Mouse (Mus musculus) neural tube, embryonic 14.5 days (tissue): ENCODE data around the gene Strn3. TPM values are rescaled to one million over a fixed set of nuclear protein-coding genes. Genes with fewer than 3 reads are reported as not detected.
"Not testable (repeated sequence)": the region's sequence is repeated elsewhere in the genome, so short reads cannot be mapped to it uniquely, and the experiment has no call there.

ENCODE experiments used
- ATAC-seq: fragments of 200-750 bp; cut with Nextera tagmentation; 2 replicates; pipeline ENCODE4 v1.8.0; 2017; ENCODE audit warnings: low read depth, mild to moderate bottlenecking, moderate TSS enrichment, moderate library complexity
- H3K27ac ChIP-seq: fragments of 300-500 bp; sonication (generic); 2 replicates; pipeline ENCODE4 v1.5.1; 2014; ENCODE audit warnings: low read depth, mild to moderate bottlenecking, control low read depth, low read length, moderate library complexity, mixed read lengths
- H3K27me3 ChIP-seq: fragments of 300-500 bp; sonication (generic); 2 replicates; pipeline ENCODE4 v1.6.1; 2014; ENCODE audit warnings: low read length; ENCODE audit not compliant: control insufficient read depth, insufficient read depth
- H3K36me3 ChIP-seq: fragments of 300-500 bp; sonication (generic); 2 replicates; pipeline ENCODE4 v1.6.1; 2014; ENCODE audit warnings: low read length, mixed read lengths; ENCODE audit not compliant: control insufficient read depth, insufficient read depth
- H3K4me1 ChIP-seq: fragments of 300-500 bp; sonication (generic); 2 replicates; pipeline ENCODE4 v1.6.1; 2014; ENCODE audit warnings: low read length; ENCODE audit not compliant: control insufficient read depth, insufficient read depth
- H3K4me2 ChIP-seq: fragments of 300-500 bp; sonication (generic); 2 replicates; pipeline ENCODE4 v1.6.1; 2014; ENCODE audit warnings: mild to moderate bottlenecking, low read depth, low read length, control low read depth
- H3K4me3 ChIP-seq: fragments of 300-500 bp; sonication (generic); 2 replicates; pipeline ENCODE4 v1.5.1; 2014; ENCODE audit warnings: low read depth, low read length, control low read depth, mixed read lengths
- H3K9ac ChIP-seq: fragments of 300-500 bp; sonication (generic); replicated peaks from 2 replicates; pipeline ENCODE4 v1.6.1; 2014; ENCODE audit warnings: low read depth, mild to moderate bottlenecking, control low read depth, low read length, mixed read lengths
- H3K9me3 ChIP-seq: fragments of 300-500 bp; sonication (generic); 2 replicates; pipeline ENCODE4 v1.6.1; 2016; ENCODE audit warnings: low read length; ENCODE audit not compliant: control insufficient read depth
- WGBS: fragments of 180-500 bp; shearing (Covaris S2); extraction: QIAGEN DNeasy Blood & Tissue Kit; methylation state at CpG from one replicate; pipeline ENCODE4 v1.1.7; 2014; 5-methylcytosine and 5-hydroxymethylcytosine counted together
- polyA plus RNA-seq: library from polyadenylated mRNA; unstranded; fragments of >200 nt; fragmentation: Nextera tagmentation; extraction: Ambion mirVana; gene quantifications from 2 replicates; pipeline ENCODE4 v1.2.1, GENCODE M21; 2014

The Strn3 gene
- polyA plus RNA-seq, 1 experiment from 2014 or later, result 48.6 TPM

GRCm38 (mm10) chr12:51676442-51676841 lies 15.3 kb downstream of the Strn3 start:
- Histone ChIP-seq H3K4me3 (no peak overlapping the region), H3K27ac (no peak overlapping the region), H3K36me3 (no peaks in the 10 kb centered on the region), H3K4me2 (no peak overlapping the region), H3K4me1 (no peaks in the 10 kb centered on the region), H3K9ac (no peak overlapping the region), H3K9me3 (no peaks in the 10 kb centered on the region), H3K27me3 (no peaks in the 10 kb centered on the region)
- WGBS, result 65% methylated on average over 2 of the region's 2 CpGs
- ATAC-seq, result no peak

GRCm38 (mm10) chr12:51673270-51673669 lies 18.4 kb downstream of the Strn3 start:
- 64% methylated on average over 4 of the region's 4 CpGs for WGBS
- no peak overlapping the region for H3K4me3 ChIP-seq
- ATAC-seq, result no peak
- H3K27ac ChIP-seq, result no peak overlapping the region
- no peaks in the 10 kb centered on the region for H3K4me1 ChIP-seq
- no peak overlapping the region for H3K4me2 ChIP-seq
- no peaks in the 10 kb centered on the region for H3K27me3 ChIP-seq
- no peaks in the 10 kb centered on the region for H3K9me3 ChIP-seq
- H3K36me3 ChIP-seq, result no peaks in the 10 kb centered on the region
- H3K9ac ChIP-seq, result no peak overlapping the region

- Histone ChIP-seq H3K27me3 (no peaks in the 10 kb centered on the region), H3K4me3 (no peak overlapping the region), H3K9me3 (no peaks in the 10 kb centered on the region), H3K9ac (no peak overlapping the region), H3K27ac (no peak overlapping the region), H3K4me2 (no peak overlapping the region), H3K36me3 (no peaks in the 10 kb centered on the region), H3K4me1 (no peaks in the 10 kb centered on the region)
- ATAC-seq, result no peak
- WGBS, result 25% methylated on average over 5 of the region's 5 CpGs
Measured at GRCm38 (mm10) chr12:51671231-51671891, 20.3 kb downstream of the Strn3 start.

- H3K36me3 ChIP-seq, result no peaks in the 10 kb centered on the region
- no peak overlapping the region for H3K27ac ChIP-seq
- no peaks in the 10 kb centered on the region for H3K4me1 ChIP-seq
- no peaks in the 10 kb centered on the region for H3K9me3 ChIP-seq
- 74% methylated on average over 4 of the region's 4 CpGs for WGBS
- H3K4me3 ChIP-seq, result no peak overlapping the region
- H3K27me3 ChIP-seq, result no peaks in the 10 kb centered on the region
- H3K4me2 ChIP-seq, result no peak overlapping the region
- no peak overlapping the region for H3K9ac ChIP-seq
- ATAC-seq, result no peak
Measured at GRCm38 (mm10) chr12:51666708-51667430, 24.8 kb downstream of the Strn3 start.

- Histone ChIP-seq H3K27ac (no peak overlapping the region), H3K36me3 (no peaks in the 10 kb centered on the region), H3K9ac (no peak overlapping the region), H3K4me2 (no peak overlapping the region), H3K27me3 (no peaks in the 10 kb centered on the region), H3K4me3 (no peak overlapping the region), H3K9me3 (no peaks in the 10 kb centered on the region), H3K4me1 (no peaks in the 10 kb centered on the region)
- no peak for ATAC-seq
Measured at GRCm38 (mm10) chr12:51663908-51664307, 27.8 kb downstream of the Strn3 start.

- Histone ChIP-seq H3K36me3 (no peaks in the 10 kb centered on the region), H3K9ac (no peak overlapping the region), H3K4me2 (no peak overlapping the region), H3K4me1 (no peaks in the 10 kb centered on the region), H3K4me3 (no peak overlapping the region), H3K27ac (no peak overlapping the region), H3K27me3 (no peaks in the 10 kb centered on the region), H3K9me3 (no peaks in the 10 kb centered on the region)
- ATAC-seq, result no peak
Measured at GRCm38 (mm10) chr12:51663011-51663410, 28.7 kb downstream of the Strn3 start.

- Histone ChIP-seq H3K4me1 (no peaks in the 10 kb centered on the region), H3K27me3 (no peaks in the 10 kb centered on the region), H3K27ac (no peak overlapping the region), H3K9ac (no peak overlapping the region), H3K4me2 (no peak overlapping the region), H3K36me3 (peaks cover 10% of the 10 kb centered on the region; the same call in 1 of the 2 replicates), H3K9me3 (no peaks in the 10 kb centered on the region), H3K4me3 (no peak overlapping the region)
- WGBS, result 93% methylated on average over 1 of the region's 1 CpGs
- no peak for ATAC-seq
Measured at GRCm38 (mm10) chr12:51655944-51656465, 35.7 kb downstream of the Strn3 start.

- not testable (repeated sequence) for H3K4me3 ChIP-seq, H3K9me3 ChIP-seq
Measured at GRCm38 (mm10) chr12:51649401-51649800, 42.3 kb downstream of the Strn3 start.

GRCm38 (mm10) chr12:51641871-51642270 lies 49.8 kb downstream of the Strn3 start:
- H3K27me3 ChIP-seq, result no peaks in the 10 kb centered on the region
- no peak for ATAC-seq
- H3K4me2 ChIP-seq, result no peak overlapping the region
- no peak overlapping the region for H3K4me3 ChIP-seq
- H3K9me3 ChIP-seq, result no peaks in the 10 kb centered on the region
- H3K36me3 ChIP-seq, result peaks cover 2% of the 10 kb centered on the region; the same call in 1 of the 2 replicates
- no peak overlapping the region for H3K9ac ChIP-seq
- H3K4me1 ChIP-seq, result no peaks in the 10 kb centered on the region
- no peak overlapping the region for H3K27ac ChIP-seq
- WGBS, result 77% methylated on average over 6 of the region's 6 CpGs

More at GRCm38 (mm10) chr12:51649401-51649800, 42.3 kb downstream of the Strn3 start:
- not testable (repeated sequence) for H3K27ac ChIP-seq, H3K36me3 ChIP-seq, H3K4me2 ChIP-seq, H3K9ac ChIP-seq, H3K27me3 ChIP-seq, H3K4me1 ChIP-seq, ATAC-seq
